ENCODE assay signal across 27 mouse cellular contexts in the genomic region with DNA sequence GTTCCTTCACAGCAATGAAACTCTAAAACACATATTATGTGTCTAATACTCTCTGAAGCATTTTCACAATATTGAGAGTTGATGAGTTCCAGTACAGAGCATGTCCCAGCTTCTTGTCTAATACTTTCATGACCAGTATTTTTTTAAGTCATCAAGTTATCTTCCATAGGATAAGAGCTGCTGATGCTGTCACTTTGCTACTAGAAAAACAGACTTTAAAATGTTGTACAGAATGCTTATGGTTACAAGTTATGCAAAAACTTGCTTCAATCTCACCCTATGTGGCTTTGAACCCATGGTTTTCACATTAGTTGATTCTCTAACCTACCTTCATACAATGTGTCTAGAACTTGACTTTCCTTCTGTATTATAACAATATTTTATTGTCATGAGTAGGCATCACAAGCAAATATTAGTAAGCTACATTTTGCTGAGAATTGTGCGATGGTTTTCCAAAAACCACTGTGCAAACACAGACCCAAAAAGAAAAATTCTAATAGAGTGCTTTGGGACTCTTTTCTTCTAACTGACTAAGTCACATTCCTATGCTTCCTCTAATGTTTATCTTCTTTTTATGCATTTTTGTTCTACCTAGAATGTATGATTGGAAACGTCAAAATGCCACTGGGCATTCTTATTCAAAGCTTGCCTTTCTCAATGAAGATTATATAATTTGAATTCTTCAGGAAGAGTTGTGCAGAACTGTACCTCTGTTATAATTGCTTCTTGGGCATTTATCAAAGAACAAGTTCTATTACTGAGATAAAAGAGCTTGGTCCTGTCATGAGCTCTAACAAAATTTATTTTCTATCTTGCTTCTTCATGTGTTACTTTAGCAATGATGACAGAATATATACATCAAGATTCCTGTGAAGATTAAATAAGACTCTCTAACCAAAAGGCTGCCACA. TPM values are rescaled to one million over a fixed set of nuclear protein-coding genes. Genes with fewer than 3 reads are reported as not detected.
"Had no signal": no experiment of that assay in that cellular context is flagged by ENCODE, and none has a peak within 500 bp of the region (broad histone marks: within the 10 kb centered on the region; RNA-seq: fewer than 3 reads in every experiment).

No protein-coding gene starts in this region.

- DNase-seq: cerebellum, adult 9-10 months; cerebellum, adult 9-11 months; cerebellum, postnatal 10 days; cerebellum, postnatal 14 days; cerebellum, postnatal 25 days; cerebellum, postnatal 36 days; embryo, embryonic 11 days; forebrain, postnatal 0 days; gastrocnemius, adult 2 months; gastrocnemius, postnatal 10 days; gastrocnemius, postnatal 14 days; gastrocnemius, postnatal 25 days; gastrocnemius, postnatal 36 days; heart, adult 11 months; heart, adult 18-20 months; heart, adult 2 months had no signal

- H3K27me3 ChIP-seq: embryonic facial prominence, embryonic 12.5 days; embryonic facial prominence, embryonic 13.5 days; embryonic facial prominence, embryonic 15.5 days; forebrain, embryonic 12.5 days; forebrain, embryonic 13.5 days; forebrain, embryonic 15.5 days had no signal

- H3K4me3 ChIP-seq: embryonic facial prominence, embryonic 10.5 days; embryonic facial prominence, embryonic 12.5 days; embryonic facial prominence, embryonic 13.5 days; embryonic facial prominence, embryonic 15.5 days; erythroblast, embryonic 14.5 days; forebrain, embryonic 10.5 days; forebrain, embryonic 12.5 days; forebrain, embryonic 13.5 days; forebrain, embryonic 15.5 days; gastrocnemius, adult 2 months; heart, adult 2 months had no signal

- H3K27ac ChIP-seq: embryonic facial prominence, embryonic 10.5 days; embryonic facial prominence, embryonic 12.5 days; embryonic facial prominence, embryonic 13.5 days; embryonic facial prominence, embryonic 15.5 days; forebrain, embryonic 10.5 days; forebrain, embryonic 12.5 days; forebrain, embryonic 13.5 days; forebrain, embryonic 15.5 days; gastrocnemius, adult 2 months; heart, adult 2 months had no signal

- H3K36me3 ChIP-seq: embryonic facial prominence, embryonic 10.5 days; embryonic facial prominence, embryonic 12.5 days; embryonic facial prominence, embryonic 13.5 days; embryonic facial prominence, embryonic 15.5 days; forebrain, embryonic 10.5 days; forebrain, embryonic 12.5 days; forebrain, embryonic 15.5 days had no signal

- H3K4me1 ChIP-seq: embryonic facial prominence, embryonic 10.5 days; embryonic facial prominence, embryonic 12.5 days; embryonic facial prominence, embryonic 13.5 days; embryonic facial prominence, embryonic 15.5 days; forebrain, embryonic 10.5 days; forebrain, embryonic 12.5 days; forebrain, embryonic 13.5 days; forebrain, embryonic 15.5 days had no signal

RNA-seq across cellular contexts. Expression of gene Lin7a, which starts 55.6 kb away (rescaled TPM):
- total RNA-seq: common myeloid progenitor, adult 5-6 weeks; granulocyte monocyte progenitor cell, adult 5-6 weeks had no signal
- polyA plus RNA-seq: erythroblast, embryonic 14.5 days had no signal
